Mouse (Mus musculus): ENCODE results near the gene Tns1. TPM values are rescaled to one million over a fixed set of nuclear protein-coding genes. Genes with fewer than 3 reads are reported as not detected.

The Tns1 gene
- polyA plus RNA-seq, 1 experiment from 2014 or later, result 120 TPM

GRCm38 (mm10) chr1:74074693-74075485 lies 49.4 kb downstream of the Tns1 start:
- Histone ChIP-seq H3K4me1 (ENCODE audit: control insufficient read depth, insufficient read depth, low read length) (peaks cover 13% of the 10 kb centered on the region), H3K4me2 (ENCODE audit: low read depth, low read length) (no peak overlapping the region), H3K4me3 (ENCODE audit: low read length) (no peak overlapping the region), H3K9ac (ENCODE audit: low read length) (no peak overlapping the region), H3K27ac (ENCODE audit: low read length) (0 out of 2 replicates have a peak overlapping the region, but pooled peaks have one; percentile 10), H3K9me3 (replicated peaks; ENCODE audit: control insufficient read depth, low read length) (no peaks in the 10 kb centered on the region), H3K27me3 (ENCODE audit: control insufficient read depth, insufficient read depth, low read length) (no peaks in the 10 kb centered on the region), H3K36me3 (ENCODE audit: control insufficient read depth, insufficient read depth) (no peaks in the 10 kb centered on the region)
- 87% methylated on average over 7 of the region's 7 CpGs for WGBS
- 0 out of 2 replicates have a peak, but pooled peaks have one; percentile 11 for ATAC-seq (replicated peaks; ENCODE audit: extremely low read depth, insufficient read depth, low FRiP score)

GRCm38 (mm10) chr1:74073791-74074190 lies 50.5 kb downstream of the Tns1 start:
- no peaks in the 10 kb centered on the region for H3K27me3 ChIP-seq (ENCODE audit: control insufficient read depth, insufficient read depth, low read length)
- WGBS, result 66% methylated on average over 6 of the region's 6 CpGs
- peaks cover 24% of the 10 kb centered on the region for H3K4me1 ChIP-seq (ENCODE audit: control insufficient read depth, insufficient read depth, low read length)
- no peaks in the 10 kb centered on the region for H3K9me3 ChIP-seq (replicated peaks; ENCODE audit: control insufficient read depth, low read length)
- no peak overlapping the region for H3K9ac ChIP-seq (ENCODE audit: low read length)
- no peak overlapping the region for H3K4me2 ChIP-seq (ENCODE audit: low read depth, low read length)
- H3K27ac ChIP-seq (ENCODE audit: low read length), result no peak overlapping the region
- no peaks in the 10 kb centered on the region for H3K36me3 ChIP-seq (ENCODE audit: control insufficient read depth, insufficient read depth)
- no peak for ATAC-seq (replicated peaks; ENCODE audit: extremely low read depth, insufficient read depth, low FRiP score)
- H3K4me3 ChIP-seq (ENCODE audit: low read length), result no peak overlapping the region

GRCm38 (mm10) chr1:74070745-74071144 lies 53.5 kb downstream of the Tns1 start:
- Histone ChIP-seq H3K27ac (ENCODE audit: low read length) (no peak overlapping the region), H3K9me3 (replicated peaks; ENCODE audit: control insufficient read depth, low read length) (no peaks in the 10 kb centered on the region), H3K27me3 (ENCODE audit: control insufficient read depth, insufficient read depth, low read length) (no peaks in the 10 kb centered on the region), H3K4me1 (ENCODE audit: control insufficient read depth, insufficient read depth, low read length) (peaks cover 49% of the 10 kb centered on the region), H3K9ac (ENCODE audit: low read length) (no peak overlapping the region), H3K36me3 (ENCODE audit: control insufficient read depth, insufficient read depth) (no peaks in the 10 kb centered on the region), H3K4me2 (ENCODE audit: low read depth, low read length) (no peak overlapping the region), H3K4me3 (ENCODE audit: low read length) (no peak overlapping the region)
- no peak for ATAC-seq (replicated peaks; ENCODE audit: extremely low read depth, insufficient read depth, low FRiP score)
- WGBS, result 56% methylated on average over 4 of the region's 4 CpGs

- peaks cover 51% of the 10 kb centered on the region for H3K4me1 ChIP-seq (ENCODE audit: control insufficient read depth, insufficient read depth, low read length)
- H3K36me3 ChIP-seq (ENCODE audit: control insufficient read depth, insufficient read depth), result no peaks in the 10 kb centered on the region
- H3K27ac ChIP-seq (ENCODE audit: low read length), result peak overlapping the region; percentile 93
- no peaks in the 10 kb centered on the region for H3K9me3 ChIP-seq (replicated peaks; ENCODE audit: control insufficient read depth, low read length)
- ATAC-seq (replicated peaks; ENCODE audit: extremely low read depth, insufficient read depth, low FRiP score), result no peak
- H3K4me3 ChIP-seq (ENCODE audit: low read length), result no peak overlapping the region
- no peak overlapping the region for H3K4me2 ChIP-seq (ENCODE audit: low read depth, low read length)
- no peaks in the 10 kb centered on the region for H3K27me3 ChIP-seq (ENCODE audit: control insufficient read depth, insufficient read depth, low read length)
- 60% methylated on average over 7 of the region's 7 CpGs for WGBS
- H3K9ac ChIP-seq (ENCODE audit: low read length), result no peak overlapping the region
Observed at GRCm38 (mm10) chr1:74070001-74070551, 54.2 kb downstream of the Tns1 start.

GRCm38 (mm10) chr1:74069085-74069835 lies 55.0 kb downstream of the Tns1 start:
- Histone ChIP-seq H3K36me3 (ENCODE audit: control insufficient read depth, insufficient read depth) (no peaks in the 10 kb centered on the region), H3K27ac (ENCODE audit: low read length) (peak overlapping the region; percentile 93), H3K27me3 (ENCODE audit: control insufficient read depth, insufficient read depth, low read length) (no peaks in the 10 kb centered on the region), H3K9me3 (replicated peaks; ENCODE audit: control insufficient read depth, low read length) (no peaks in the 10 kb centered on the region), H3K4me3 (ENCODE audit: low read length) (peak overlapping the region; percentile 76), H3K4me1 (ENCODE audit: control insufficient read depth, insufficient read depth, low read length) (peaks cover 49% of the 10 kb centered on the region), H3K4me2 (ENCODE audit: low read depth, low read length) (peak overlapping the region; percentile 92), H3K9ac (ENCODE audit: low read length) (peak overlapping the region; percentile 92)
- 34% methylated on average over 9 of the region's 9 CpGs for WGBS
- peak; percentile 47 for ATAC-seq (replicated peaks; ENCODE audit: extremely low read depth, insufficient read depth, low FRiP score)

- Histone ChIP-seq H3K27me3 (ENCODE audit: control insufficient read depth, insufficient read depth, low read length) (no peaks in the 10 kb centered on the region), H3K4me1 (ENCODE audit: control insufficient read depth, insufficient read depth, low read length) (peaks cover 49% of the 10 kb centered on the region), H3K9ac (ENCODE audit: low read length) (peak overlapping the region; percentile 92), H3K9me3 (replicated peaks; ENCODE audit: control insufficient read depth, low read length) (no peaks in the 10 kb centered on the region), H3K36me3 (ENCODE audit: control insufficient read depth, insufficient read depth) (no peaks in the 10 kb centered on the region), H3K4me3 (ENCODE audit: low read length) (peak overlapping the region; percentile 76), H3K4me2 (ENCODE audit: low read depth, low read length) (peak overlapping the region; percentile 92), H3K27ac (ENCODE audit: low read length) (peak overlapping the region; percentile 93)
- WGBS, result 3% methylated on average over 40 of the region's 41 CpGs
- ATAC-seq (replicated peaks; ENCODE audit: extremely low read depth, insufficient read depth, low FRiP score), result peak; percentile 74
Observed at GRCm38 (mm10) chr1:74068366-74069084, 55.7 kb downstream of the Tns1 start.

- no peak for ATAC-seq (replicated peaks; ENCODE audit: extremely low read depth, insufficient read depth, low FRiP score)
- peak overlapping the region; percentile 93 for H3K27ac ChIP-seq (ENCODE audit: low read length)
- no peaks in the 10 kb centered on the region for H3K9me3 ChIP-seq (replicated peaks; ENCODE audit: control insufficient read depth, low read length)
- H3K27me3 ChIP-seq (ENCODE audit: control insufficient read depth, insufficient read depth, low read length), result no peaks in the 10 kb centered on the region
- 14% methylated on average over 13 of the region's 14 CpGs for WGBS
- no peaks in the 10 kb centered on the region for H3K36me3 ChIP-seq (ENCODE audit: control insufficient read depth, insufficient read depth)
- peaks cover 49% of the 10 kb centered on the region for H3K4me1 ChIP-seq (ENCODE audit: control insufficient read depth, insufficient read depth, low read length)
- H3K4me3 ChIP-seq (ENCODE audit: low read length), result peak overlapping the region; percentile 76
- peak overlapping the region; percentile 92 for H3K9ac ChIP-seq (ENCODE audit: low read length)
- H3K4me2 ChIP-seq (ENCODE audit: low read depth, low read length), result peak overlapping the region; percentile 92
Observed at GRCm38 (mm10) chr1:74067866-74068265, 56.4 kb downstream of the Tns1 start.

GRCm38 (mm10) chr1:74066576-74066975 lies 57.7 kb downstream of the Tns1 start:
- no peaks in the 10 kb centered on the region for H3K27me3 ChIP-seq (ENCODE audit: control insufficient read depth, insufficient read depth, low read length)
- no peak overlapping the region for H3K4me3 ChIP-seq (ENCODE audit: low read length)
- H3K27ac ChIP-seq (ENCODE audit: low read length), result no peak overlapping the region
- no peak for ATAC-seq (replicated peaks; ENCODE audit: extremely low read depth, insufficient read depth, low FRiP score)
- H3K4me2 ChIP-seq (ENCODE audit: low read depth, low read length), result 0 out of 2 replicates have a peak overlapping the region, but pooled peaks have one; percentile 9
- H3K36me3 ChIP-seq (ENCODE audit: control insufficient read depth, insufficient read depth), result no peaks in the 10 kb centered on the region
- WGBS, result 76% methylated on average over 3 of the region's 3 CpGs
- no peaks in the 10 kb centered on the region for H3K9me3 ChIP-seq (replicated peaks; ENCODE audit: control insufficient read depth, low read length)
- H3K4me1 ChIP-seq (ENCODE audit: control insufficient read depth, insufficient read depth, low read length), result peaks cover 49% of the 10 kb centered on the region
- H3K9ac ChIP-seq (ENCODE audit: low read length), result no peak overlapping the region
